In genomic region chr8:105615942-105616341, GRCm38 (mm10) we compare ENCODE assay signal across 19 mouse cellular contexts. TPM values are rescaled to one million over a fixed set of nuclear protein-coding genes. Genes with fewer than 3 reads are reported as not detected.
"Had no signal": no experiment of that assay in that cellular context is flagged by ENCODE, and none has a peak within 500 bp of the region (broad histone marks: within the 10 kb centered on the region; RNA-seq: fewer than 3 reads in every experiment).

No protein-coding gene starts in this region.

- H3K27ac ChIP-seq: intestine, embryonic 15.5 days; liver, embryonic 13.5 days; neural tube, embryonic 12.5 days; neural tube, embryonic 15.5 days had no signal

- H3K4me3 ChIP-seq: intestine, embryonic 15.5 days; liver, embryonic 13.5 days; neural tube, embryonic 12.5 days; neural tube, embryonic 15.5 days had no signal

- ATAC-seq: intestine, embryonic 15.5 days had no signal

- DNase-seq: kidney, adult 18-20 months; kidney, adult 9 months; kidney, postnatal 14 days; kidney, postnatal 4 days; liver, embryonic 13.5 days; lung, adult 2 months; lung, postnatal 14 days; lung, postnatal 4 days; midbrain, embryonic 14.5 days; thymus, adult 2 months had no signal

RNA-seq across cellular contexts. Expression of gene Agrp, which starts 21.3 kb away (rescaled TPM):
- total RNA-seq: left cerebral cortex, postnatal 36 days; liver, adult 2 months; megakaryocyte progenitor cell, adult 5-6 weeks; megakaryocyte-erythroid progenitor cell, adult 5-6 weeks; midbrain, postnatal 0 days had no signal
- polyA plus RNA-seq: liver, adult 2 months; liver, embryonic 16.5 days had no signal
